Mouse (Mus musculus): ENCODE measurements around the gene Serpinb9b. TPM values are rescaled to one million over a fixed set of nuclear protein-coding genes. Genes with fewer than 3 reads are reported as not detected.

The Serpinb9b gene
- polyA plus RNA-seq, 1 experiment from 2014 or later = 0.11 TPM

- Histone ChIP-seq H3K4me3 (no peak overlapping the region), H3K27me3 (no peaks in the 10 kb centered on the region), H3K27ac (replicated peaks) (no peak overlapping the region), H3K36me3 (no peaks in the 10 kb centered on the region), H3K4me2 (replicated peaks) (no peak overlapping the region), H3K9me3 (no peaks in the 10 kb centered on the region), H3K4me1 (no peaks in the 10 kb centered on the region), H3K9ac (replicated peaks) (no peak overlapping the region)
- ATAC-seq (ENCODE audit: low FRiP score, low read depth) = no peak
- 82% methylated on average over 3 of the region's 3 CpGs for WGBS
Measured at GRCm38 (mm10) chr13:33051697-33052096, 24.5 kb downstream of the Serpinb9b start.

- Histone ChIP-seq H3K9ac (replicated peaks) (no peak overlapping the region), H3K9me3 (no peaks in the 10 kb centered on the region), H3K4me3 (no peak overlapping the region), H3K4me1 (no peaks in the 10 kb centered on the region), H3K36me3 (no peaks in the 10 kb centered on the region), H3K27ac (replicated peaks) (no peak overlapping the region), H3K27me3 (no peaks in the 10 kb centered on the region), H3K4me2 (replicated peaks) (no peak overlapping the region)
- 59% methylated on average over 1 of the region's 1 CpGs for WGBS
- no peak for ATAC-seq (ENCODE audit: low FRiP score, low read depth)
Measured at GRCm38 (mm10) chr13:33063048-33063447, 35.8 kb downstream of the Serpinb9b start.

DNA sequence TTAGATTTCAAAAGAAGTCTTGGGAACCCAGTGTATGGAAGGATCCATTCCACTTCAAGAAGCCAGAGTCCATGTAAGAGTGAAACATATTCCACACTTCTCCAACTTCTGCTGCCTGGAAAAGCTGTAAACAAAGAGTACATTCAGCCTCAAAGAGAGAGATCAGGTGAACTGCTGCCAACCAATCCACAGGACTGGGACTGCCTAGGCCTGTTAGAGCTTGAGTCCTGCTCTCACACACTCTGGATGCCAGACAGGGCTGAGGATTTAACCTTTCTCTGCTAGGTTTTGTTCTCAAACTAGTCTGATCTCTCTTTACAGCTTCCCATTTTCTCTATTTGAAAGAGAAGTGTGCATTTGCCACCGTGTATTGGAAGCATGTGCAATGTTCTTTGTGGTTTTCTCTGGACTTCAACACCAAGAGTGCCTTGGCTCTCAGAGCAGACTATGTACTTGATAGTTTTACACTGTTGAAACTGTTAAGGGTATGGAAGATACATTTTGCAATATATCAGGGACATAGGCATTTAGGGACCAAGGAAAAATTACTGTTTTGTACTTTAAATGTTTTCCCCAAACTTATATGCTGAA is 40.3 kb downstream of the Serpinb9b start:
- Histone ChIP-seq H3K4me1 (no peaks in the 10 kb centered on the region), H3K4me3 (no peak overlapping the region), H3K27ac (replicated peaks) (no peak overlapping the region), H3K27me3 (no peaks in the 10 kb centered on the region), H3K4me2 (replicated peaks) (no peak overlapping the region), H3K36me3 (no peaks in the 10 kb centered on the region), H3K9ac (replicated peaks) (no peak overlapping the region), H3K9me3 (no peaks in the 10 kb centered on the region)
- WGBS = 78% methylated on average over 1 of the region's 1 CpGs
- ATAC-seq (ENCODE audit: low FRiP score, low read depth) = no peak

GRCm38 (mm10) chr13:33068164-33068563 is 40.9 kb downstream of the Serpinb9b start:
- no peaks in the 10 kb centered on the region for H3K9me3 ChIP-seq
- ATAC-seq (ENCODE audit: low FRiP score, low read depth) = no peak
- WGBS = 90% methylated on average over 3 of the region's 3 CpGs
- H3K27me3 ChIP-seq = no peaks in the 10 kb centered on the region
- no peak overlapping the region for H3K4me3 ChIP-seq
- no peaks in the 10 kb centered on the region for H3K36me3 ChIP-seq
- H3K4me1 ChIP-seq = no peaks in the 10 kb centered on the region
- H3K27ac ChIP-seq (replicated peaks) = no peak overlapping the region
- H3K4me2 ChIP-seq (replicated peaks) = no peak overlapping the region
- no peak overlapping the region for H3K9ac ChIP-seq (replicated peaks)

DNA sequence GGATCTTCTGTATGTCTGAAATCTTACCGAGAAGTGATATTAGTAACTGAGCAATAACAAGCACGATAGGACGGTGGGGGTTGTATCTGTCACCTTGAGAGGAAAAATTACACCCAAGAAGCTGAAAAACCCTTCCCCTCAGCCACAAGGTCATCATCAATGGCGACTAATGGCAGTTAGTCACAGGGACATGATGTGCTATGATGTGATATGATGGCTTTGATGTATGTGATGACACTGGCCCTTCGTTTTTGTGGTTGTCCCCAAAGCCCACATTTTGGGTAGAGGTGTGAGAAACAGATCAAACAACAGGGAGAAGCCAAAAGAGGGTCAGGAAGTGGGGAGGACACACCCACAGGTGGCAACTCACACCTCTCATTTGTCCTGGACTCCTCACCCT is 44.6 kb downstream of the Serpinb9b start:
- Histone ChIP-seq H3K27ac (replicated peaks) (no peak overlapping the region), H3K4me1 (no peaks in the 10 kb centered on the region), H3K36me3 (no peaks in the 10 kb centered on the region), H3K9me3 (no peaks in the 10 kb centered on the region), H3K27me3 (no peaks in the 10 kb centered on the region), H3K4me3 (no peak overlapping the region), H3K4me2 (replicated peaks) (no peak overlapping the region), H3K9ac (replicated peaks) (no peak overlapping the region)
- 84% methylated on average over 5 of the region's 5 CpGs for WGBS
- no peak for ATAC-seq (ENCODE audit: low FRiP score, low read depth)

GRCm38 (mm10) chr13:33074029-33074428 is 46.8 kb downstream of the Serpinb9b start:
- no peak overlapping the region for H3K4me2 ChIP-seq (replicated peaks)
- H3K9ac ChIP-seq (replicated peaks) = no peak overlapping the region
- H3K4me3 ChIP-seq = no peak overlapping the region
- no peaks in the 10 kb centered on the region for H3K36me3 ChIP-seq
- H3K27ac ChIP-seq (replicated peaks) = no peak overlapping the region
- no peaks in the 10 kb centered on the region for H3K27me3 ChIP-seq
- peaks cover 8% of the 10 kb centered on the region; the same call in 1 of the 2 replicates for H3K4me1 ChIP-seq
- no peak for ATAC-seq (ENCODE audit: low FRiP score, low read depth)
- no peaks in the 10 kb centered on the region for H3K9me3 ChIP-seq

- no peaks in the 10 kb centered on the region for H3K36me3 ChIP-seq
- H3K4me2 ChIP-seq (replicated peaks) = no peak overlapping the region
- H3K27ac ChIP-seq (replicated peaks) = no peak overlapping the region
- ATAC-seq (ENCODE audit: low FRiP score, low read depth) = no peak
- no peak overlapping the region for H3K4me3 ChIP-seq
- H3K9ac ChIP-seq (replicated peaks) = no peak overlapping the region
- no peaks in the 10 kb centered on the region for H3K9me3 ChIP-seq
- H3K27me3 ChIP-seq = no peaks in the 10 kb centered on the region; the same call in 1 of the 2 replicates
- peaks cover 8% of the 10 kb centered on the region; the same call in 1 of the 2 replicates for H3K4me1 ChIP-seq
- WGBS = 72% methylated on average over 3 of the region's 3 CpGs
Measured at GRCm38 (mm10) chr13:33076247-33076646, 49.0 kb downstream of the Serpinb9b start.

DNA sequence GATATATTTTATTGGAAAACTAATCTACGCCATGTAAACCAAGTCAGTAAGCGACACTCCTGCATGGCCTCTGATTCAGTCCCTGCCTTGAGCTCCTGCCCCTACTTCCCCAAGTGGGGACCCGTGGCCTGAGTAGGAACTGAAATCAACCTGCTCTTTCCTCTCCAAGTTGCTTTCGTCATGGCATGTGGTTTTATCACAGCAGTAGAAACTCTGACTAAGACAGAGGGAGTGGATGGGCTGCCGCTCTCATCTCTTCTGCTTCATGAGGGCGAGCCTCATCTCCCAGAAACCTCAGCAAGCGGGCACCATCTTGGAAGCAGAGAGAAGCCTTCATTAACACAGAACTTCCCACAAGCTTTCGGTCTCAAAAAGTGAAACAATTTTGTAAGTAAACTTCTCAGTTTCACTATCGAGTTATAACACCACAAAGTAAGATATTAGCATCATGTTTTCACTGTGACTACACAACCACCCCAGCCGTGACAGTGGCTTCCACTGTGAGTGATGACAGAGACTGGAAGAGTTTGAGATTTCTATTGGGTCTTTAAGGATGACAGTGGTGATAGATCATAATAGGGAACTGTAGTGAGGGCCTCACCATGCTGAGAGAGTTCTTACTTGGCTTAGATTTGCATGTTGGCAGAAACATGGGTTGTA is 49.9 kb downstream of the Serpinb9b start:
- no peaks in the 10 kb centered on the region for H3K9me3 ChIP-seq
- WGBS = 92% methylated on average over 10 of the region's 10 CpGs
- no peak overlapping the region for H3K9ac ChIP-seq (replicated peaks)
- H3K27me3 ChIP-seq = no peaks in the 10 kb centered on the region; the same call in 1 of the 2 replicates
- H3K36me3 ChIP-seq = no peaks in the 10 kb centered on the region
- no peak overlapping the region for H3K27ac ChIP-seq (replicated peaks)
- H3K4me2 ChIP-seq (replicated peaks) = no peak overlapping the region
- ATAC-seq (ENCODE audit: low FRiP score, low read depth) = no peak
- no peak overlapping the region for H3K4me3 ChIP-seq
- H3K4me1 ChIP-seq = peaks cover 8% of the 10 kb centered on the region; the same call in 1 of the 2 replicates

DNA sequence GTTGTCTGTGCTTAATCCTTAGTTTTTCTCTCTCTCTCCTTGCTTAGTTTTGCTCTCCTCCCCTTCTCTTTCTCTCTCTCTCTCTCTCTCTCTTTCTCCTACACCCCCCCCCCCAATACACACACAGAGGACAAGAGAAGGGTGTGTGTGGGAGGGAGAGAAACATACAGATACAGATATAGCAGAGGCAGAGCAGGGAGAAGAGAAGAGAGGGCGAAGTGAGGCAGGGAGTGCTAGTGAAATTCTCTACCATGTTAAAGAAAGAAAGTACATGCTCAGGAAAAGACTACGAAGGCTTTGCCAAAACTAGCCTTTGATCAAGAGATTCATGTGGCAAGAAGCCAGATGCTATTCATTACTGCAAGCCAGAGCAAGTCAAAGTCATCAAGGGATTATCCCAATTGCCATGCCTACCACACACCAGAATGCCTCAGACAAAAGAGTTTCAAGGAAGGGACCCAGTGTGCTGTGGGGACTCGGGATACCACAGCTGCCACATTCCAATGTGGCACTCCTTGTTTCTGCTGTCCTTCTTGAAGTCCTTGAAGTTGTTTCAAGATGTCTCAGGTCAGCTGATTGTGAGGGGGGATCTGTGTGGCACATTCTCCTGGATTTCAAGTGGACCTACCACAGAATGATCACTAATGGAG is 51.0 kb downstream of the Serpinb9b start, which contains the start of gene Serpinb1b:
Gene Serpinb1b (plus strand): TSS at position 520 of the 650 bp plus-strand sequence.
- Histone ChIP-seq H3K9me3 (no peaks in the 10 kb centered on the region), H3K4me1 (peaks cover 8% of the 10 kb centered on the region; the same call in 1 of the 2 replicates), H3K9ac (replicated peaks) (no peak within 1 kb of the TSS), H3K27ac (replicated peaks) (no peak within 1 kb of the TSS), H3K4me2 (replicated peaks) (no peak within 1 kb of the TSS), H3K36me3 (no peaks in the 10 kb centered on the region), H3K27me3 (peaks cover 3% of the 10 kb centered on the region; the same call in 1 of the 2 replicates), H3K4me3 (no peak within 1 kb of the TSS)
- ATAC-seq (ENCODE audit: low FRiP score, low read depth) = peak; percentile 75
- 33% methylated on average over 3 of the region's 3 CpGs for whole genome bisulfite sequencing

DNA sequence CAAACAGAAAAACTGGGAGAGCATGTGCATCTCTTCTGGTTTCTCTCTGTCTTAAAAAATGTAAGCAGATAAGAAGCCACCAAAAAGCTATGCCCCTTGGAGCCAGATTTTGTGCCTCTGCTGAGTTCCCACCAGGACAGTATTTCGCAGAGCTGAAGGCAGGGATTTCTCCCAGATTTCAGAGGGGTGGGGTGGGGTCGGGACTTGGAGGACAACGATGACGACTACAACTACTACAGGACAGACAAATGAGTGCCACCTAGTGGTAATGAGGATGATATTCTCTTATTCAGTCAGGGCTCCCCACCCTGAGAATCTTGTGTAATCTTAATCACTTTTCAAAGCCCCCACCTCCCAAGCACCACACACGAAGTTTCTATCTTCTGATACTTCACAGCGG is 52.2 kb downstream of the Serpinb9b start:
- H3K36me3 ChIP-seq = no peaks in the 10 kb centered on the region
- no peaks in the 10 kb centered on the region for H3K9me3 ChIP-seq
- peaks cover 3% of the 10 kb centered on the region; the same call in 1 of the 2 replicates for H3K27me3 ChIP-seq
- no peak overlapping the region for H3K4me2 ChIP-seq (replicated peaks)
- no peak overlapping the region for H3K9ac ChIP-seq (replicated peaks)
- no peak overlapping the region for H3K4me3 ChIP-seq
- peaks cover 8% of the 10 kb centered on the region; the same call in 1 of the 2 replicates for H3K4me1 ChIP-seq
- no peak overlapping the region for H3K27ac ChIP-seq (replicated peaks)
- 36% methylated on average over 6 of the region's 6 CpGs for WGBS
- ATAC-seq (ENCODE audit: low FRiP score, low read depth) = peak; percentile 44; the same call in 1 of the 2 replicates

DNA sequence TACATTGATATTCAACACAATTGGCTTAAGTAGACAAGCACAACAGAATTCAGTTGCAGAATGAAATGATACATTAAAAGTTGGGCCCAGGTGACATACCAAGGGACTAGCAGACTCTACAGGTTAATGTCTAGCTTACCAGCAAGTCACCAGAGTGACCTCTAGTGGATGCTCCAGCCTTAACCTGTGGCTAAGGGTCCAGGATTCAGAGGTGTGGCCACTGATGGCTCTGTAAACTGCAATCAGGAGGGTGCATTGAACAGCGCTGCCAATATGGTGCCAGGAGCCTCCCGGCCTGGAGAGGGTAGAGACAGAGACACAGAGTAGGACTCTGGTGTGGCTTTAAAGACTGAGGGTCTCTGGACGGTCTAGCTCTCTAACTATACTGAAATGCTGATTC is 53.1 kb downstream of the Serpinb9b start:
- H3K9me3 ChIP-seq = no peaks in the 10 kb centered on the region
- no peak for ATAC-seq (ENCODE audit: low FRiP score, low read depth)
- H3K27me3 ChIP-seq = peaks cover 3% of the 10 kb centered on the region; the same call in 1 of the 2 replicates
- peaks cover 11% of the 10 kb centered on the region for H3K4me1 ChIP-seq
- no peak overlapping the region for H3K9ac ChIP-seq (replicated peaks)
- WGBS = 19% methylated on average over 3 of the region's 3 CpGs
- no peak overlapping the region for H3K4me3 ChIP-seq
- H3K36me3 ChIP-seq = no peaks in the 10 kb centered on the region
- no peak overlapping the region for H3K27ac ChIP-seq (replicated peaks)
- H3K4me2 ChIP-seq (replicated peaks) = no peak overlapping the region

DNA sequence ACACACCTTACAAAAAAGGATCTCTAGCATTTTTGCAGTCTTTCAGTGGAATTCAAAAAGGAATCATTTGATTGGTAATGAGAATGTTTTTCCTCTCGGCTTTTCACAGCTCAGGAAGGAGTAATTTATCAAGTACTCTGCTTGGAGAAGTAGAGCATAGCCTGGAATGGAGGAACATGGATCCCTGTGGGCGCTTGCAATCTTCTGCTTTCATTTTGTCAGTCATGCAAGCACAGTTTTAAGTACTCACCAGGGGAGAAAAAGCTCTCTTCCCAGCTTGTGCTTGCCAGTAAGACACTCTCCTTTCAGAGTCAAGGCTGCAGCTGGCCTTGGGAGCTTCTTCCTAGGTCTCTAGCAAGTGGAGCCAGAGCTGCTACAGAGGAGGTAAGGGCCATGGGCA is 56.6 kb downstream of the Serpinb9b start:
- Histone ChIP-seq H3K9me3 (0 out of 2 replicates have a peak, but pooled peaks cover 3% of the 10 kb centered on the region), H3K36me3 (no peaks in the 10 kb centered on the region)

More for the DNA sequence above, 56.6 kb downstream of the Serpinb9b start:
- Histone ChIP-seq H3K4me1 (peaks cover 10% of the 10 kb centered on the region; the same call in 1 of the 2 replicates), H3K9ac (replicated peaks) (no peak overlapping the region), H3K4me2 (replicated peaks) (no peak overlapping the region), H3K27me3 (peaks cover 3% of the 10 kb centered on the region; the same call in 1 of the 2 replicates), H3K4me3 (no peak overlapping the region), H3K27ac (replicated peaks) (no peak overlapping the region)
- 79% methylated on average over 2 of the region's 2 CpGs for WGBS
- ATAC-seq (ENCODE audit: low FRiP score, low read depth) = no peak

All from midbrain, embryonic 12.5 days (tissue).